Mouse (Mus musculus) c-Kit-positive CD71-positive TER-119-positive erythroid progenitor cells, embryonic 14.5 days (primary cell): Measurements from ENCODE around the gene Asns.
"Not testable (repeated sequence)": the region's sequence is repeated elsewhere in the genome, so short reads cannot be mapped to it uniquely, and the experiment has no call there.

Experiments used
- DNase-seq: peaks from one replicate; pipeline ENCODE4 v3.0.0-alpha.2; 2013; ENCODE audit warnings: low spot score

Asns gene

DNA sequence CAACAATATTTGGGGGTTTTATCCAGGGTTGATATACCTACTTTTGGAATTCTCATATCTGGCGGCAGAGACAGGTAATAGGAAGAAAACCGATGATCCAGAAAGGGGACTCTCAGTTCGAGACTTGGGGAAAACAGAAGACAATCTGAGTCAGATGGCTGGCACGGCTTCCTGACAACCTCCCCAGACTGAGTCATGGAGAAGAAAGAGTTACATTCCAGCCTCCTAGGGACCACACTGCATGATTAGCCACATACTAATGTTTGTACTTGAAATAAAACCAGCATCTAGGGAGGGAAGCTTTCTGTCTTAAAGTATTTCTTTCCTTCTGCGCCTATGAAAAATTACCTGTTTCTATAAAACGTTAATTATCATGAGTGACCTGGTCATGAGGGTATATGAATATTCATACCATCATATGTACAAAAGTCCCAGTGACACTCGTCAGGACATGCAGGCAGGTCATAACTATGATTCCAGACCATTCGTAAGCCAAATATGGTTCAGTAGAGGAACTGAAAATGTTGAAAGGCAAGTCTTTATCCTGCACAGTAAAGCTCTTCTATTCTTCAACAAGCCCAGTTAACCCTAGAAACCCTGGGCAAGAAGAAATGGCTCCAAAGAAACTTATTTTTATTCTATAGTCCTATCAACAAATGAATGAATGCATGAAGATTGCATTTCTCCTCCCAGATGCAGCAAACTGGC is 16.7 kb downstream of the Asns start:
- DNase-seq: no peak

DNA sequence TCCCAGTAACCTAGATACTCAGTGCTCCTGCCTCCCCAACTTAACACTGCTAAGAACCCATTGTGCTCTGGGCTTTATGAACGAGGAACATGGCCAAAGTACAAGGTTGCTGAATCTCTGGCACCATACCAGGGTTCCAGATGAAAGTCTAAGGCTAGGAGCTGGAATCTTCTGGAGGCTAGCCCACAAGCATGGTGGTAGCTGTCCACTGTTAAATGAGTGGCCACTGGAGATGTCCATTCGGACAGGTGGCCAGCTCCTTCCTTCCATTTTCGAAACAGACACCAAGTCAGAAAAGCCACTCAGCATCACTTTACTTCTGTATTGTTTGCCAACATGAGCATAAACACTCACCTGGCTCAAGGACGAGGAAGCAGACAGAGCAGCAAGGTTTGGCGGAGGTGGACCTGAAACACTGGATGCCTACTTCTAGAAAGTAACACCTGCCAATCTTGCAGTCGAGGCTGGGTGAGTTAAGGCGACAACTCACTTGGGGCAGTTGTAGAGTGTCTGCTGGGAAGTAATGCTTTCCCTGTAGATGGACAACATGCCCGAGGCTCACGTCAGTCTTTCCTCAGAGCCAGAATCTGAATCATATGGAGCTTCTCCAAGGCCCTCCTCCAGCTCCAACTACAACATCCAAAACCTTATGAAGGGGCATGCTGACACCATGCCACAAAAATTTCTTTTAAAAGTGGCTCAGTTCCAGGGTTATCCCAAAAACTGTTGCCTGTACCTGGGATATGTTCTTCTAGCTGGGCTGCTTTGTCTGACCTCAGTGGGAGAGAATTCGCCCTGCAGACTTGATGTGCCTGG is 20.4 kb downstream of the Asns start:
- DNase-seq: no peak

DNA sequence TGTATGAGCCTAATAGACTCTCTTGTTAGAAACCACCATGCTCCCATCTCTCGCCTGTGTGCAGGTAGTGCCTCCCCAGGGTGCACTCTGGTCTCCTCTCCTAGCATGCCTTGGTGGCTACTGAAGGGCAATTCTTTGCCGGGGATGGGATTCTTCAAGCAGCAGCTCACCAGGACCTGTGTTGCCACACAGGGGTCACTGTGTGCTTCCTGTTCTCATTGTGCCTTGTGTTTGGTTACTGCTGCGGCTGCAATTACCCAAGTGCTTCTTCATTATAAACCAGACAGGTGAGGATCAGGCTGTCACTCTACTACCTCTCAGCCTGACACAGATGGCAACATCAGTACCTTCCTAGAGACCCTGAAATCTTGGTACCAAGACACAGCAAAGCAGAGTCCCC is 21.6 kb downstream of the Asns start:
- no peak for DNase-seq

DNA sequence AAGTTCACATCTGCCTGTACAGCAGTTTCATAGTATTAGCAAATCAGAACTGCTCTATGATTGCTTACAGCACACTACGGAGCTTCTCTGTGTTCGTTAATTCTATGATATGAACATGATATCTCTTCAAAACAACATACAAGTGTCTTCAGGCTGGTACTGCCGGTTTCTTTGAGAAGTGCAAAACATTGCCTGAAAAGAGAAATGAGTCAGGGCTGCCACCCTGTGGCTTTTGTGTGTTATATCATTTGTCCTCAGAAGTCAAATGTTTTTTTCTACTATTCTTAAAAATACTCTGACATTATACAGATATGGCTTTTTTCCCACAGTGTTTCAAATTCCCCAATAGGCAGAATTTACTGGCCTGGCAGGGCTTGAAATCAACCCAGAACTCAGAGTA is 22.5 kb downstream of the Asns start:
- DNase-seq: no peak

DNA sequence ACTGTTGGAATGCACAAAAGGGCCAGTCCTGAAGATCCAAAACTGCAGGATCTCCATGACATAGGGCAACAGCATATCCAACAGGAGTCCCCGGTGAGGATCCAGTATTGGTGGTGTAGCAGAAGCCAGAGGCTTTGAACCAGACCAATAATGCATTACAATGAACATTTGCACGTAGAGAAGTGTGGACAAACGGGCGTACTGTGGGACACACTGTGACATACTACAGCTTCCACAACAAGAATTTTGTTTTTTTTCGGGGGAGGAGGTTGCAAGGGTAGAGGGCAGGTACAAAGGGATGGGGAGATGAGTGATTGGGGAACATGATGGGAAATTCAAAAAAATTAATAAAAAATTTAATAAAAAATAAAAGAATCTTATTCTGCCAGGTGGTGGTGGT is 23.3 kb downstream of the Asns start:
- DNase-seq: no peak

DNA sequence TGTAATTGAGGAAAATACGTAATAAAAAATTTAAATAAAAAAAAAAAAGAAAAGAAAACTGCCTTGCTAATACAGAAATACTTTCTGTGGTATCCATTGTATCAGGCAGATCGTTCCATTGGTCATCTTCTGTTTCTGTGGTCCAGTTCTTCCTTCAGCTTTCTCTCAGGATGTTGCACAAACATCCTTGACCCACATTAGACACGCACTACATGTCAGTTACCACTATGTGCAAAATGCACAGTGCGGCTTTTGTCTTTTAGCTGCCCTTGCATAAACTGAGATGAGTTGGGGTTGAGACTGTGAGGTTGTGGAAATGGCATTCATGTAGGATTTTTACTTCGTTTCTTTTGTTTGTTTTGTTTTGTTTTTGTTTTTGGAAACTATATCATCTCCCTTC is 24.7 kb downstream of the Asns start:
- no peak for DNase-seq

DNA sequence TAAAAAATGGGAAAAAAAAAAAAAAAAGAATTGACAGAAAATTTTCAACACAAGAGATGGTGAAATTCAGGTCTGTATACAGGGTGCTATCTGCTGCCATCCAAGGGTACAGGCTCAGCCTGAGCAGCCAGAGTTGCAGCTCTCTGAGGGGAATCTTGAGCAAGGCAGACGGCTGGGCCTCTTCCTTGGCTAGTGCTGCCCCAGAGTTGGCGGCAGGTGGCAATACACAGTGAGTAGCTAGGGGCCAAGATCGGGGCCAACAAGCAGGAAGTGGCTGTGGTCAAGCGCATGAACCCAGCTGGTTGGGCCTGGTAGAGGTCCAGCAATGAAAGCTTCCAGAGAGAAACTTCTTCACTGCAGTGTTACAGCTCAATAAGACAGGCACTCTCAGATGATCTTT is 27.2 kb downstream of the Asns start:
- DNase-seq: not testable (repeated sequence)

DNA sequence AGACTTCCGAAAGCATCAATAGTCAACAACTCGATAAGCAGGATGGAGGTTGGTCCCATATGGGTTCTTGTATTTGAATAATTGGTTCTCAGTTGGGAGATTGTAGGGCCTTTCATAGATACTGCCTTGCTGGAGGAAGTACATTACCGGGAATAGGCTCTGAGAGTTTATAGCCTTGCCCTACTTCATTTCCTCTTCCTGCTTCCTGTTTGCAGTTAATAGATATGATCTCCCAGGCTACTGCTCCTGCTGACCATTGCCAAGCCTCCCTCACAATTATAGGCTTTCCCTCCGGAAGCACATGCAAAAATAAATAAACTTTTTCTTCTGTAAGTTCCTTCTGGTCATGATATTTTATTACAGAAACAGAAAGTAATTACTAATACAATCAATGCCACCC is 31.6 kb downstream of the Asns start:
- DNase-seq: no peak

DNA sequence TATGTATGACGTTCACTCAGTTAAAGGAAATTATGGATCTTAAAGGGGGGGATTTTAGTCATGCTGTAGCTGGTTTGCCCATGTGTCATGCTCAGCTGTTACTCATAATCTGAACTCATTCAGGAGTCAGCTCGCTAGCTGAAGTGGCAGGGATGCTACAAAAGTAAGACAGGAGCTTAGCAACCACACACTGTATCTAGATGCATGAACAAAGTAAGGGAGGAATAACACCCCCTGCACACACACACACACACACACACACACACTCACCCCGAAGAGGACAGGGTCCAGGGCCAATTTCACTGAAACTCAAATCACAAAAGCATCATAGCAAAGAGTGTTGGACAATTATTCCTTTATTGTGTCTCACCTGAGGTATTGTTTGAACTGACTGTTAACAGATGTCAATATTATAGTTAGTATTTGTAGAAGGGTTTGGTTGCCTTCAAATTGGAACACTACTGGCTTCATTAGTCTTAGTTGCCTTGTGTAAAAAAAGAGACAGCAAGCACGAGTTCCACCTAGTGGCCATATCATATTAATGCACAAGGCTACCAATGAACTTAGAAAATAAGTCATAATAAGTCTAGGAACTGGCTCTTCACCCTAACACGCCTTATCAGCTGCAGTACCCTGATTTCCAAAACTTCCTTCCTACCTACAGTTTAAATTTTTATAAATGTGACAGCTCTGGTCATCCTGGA is 32.5 kb downstream of the Asns start:
- peak; percentile 37 for DNase-seq

DNA sequence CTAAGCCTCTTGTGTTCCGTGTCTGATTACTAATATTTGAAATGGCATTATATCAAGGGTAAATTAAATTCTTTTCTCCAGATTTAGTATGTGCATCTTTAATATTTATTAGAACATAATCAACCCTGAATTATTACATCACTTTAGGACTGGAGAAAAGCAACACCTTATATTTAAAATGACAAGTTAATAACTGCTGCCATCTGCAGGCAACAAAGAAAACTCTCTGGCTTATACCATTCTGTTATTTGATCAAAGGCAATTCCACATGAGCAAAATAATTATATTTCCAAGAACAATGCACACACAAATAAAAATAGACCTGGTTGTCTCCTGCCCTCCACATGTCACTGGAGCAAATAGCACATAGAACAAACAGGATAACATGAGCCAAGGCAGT is 36.5 kb downstream of the Asns start:
- no peak for DNase-seq

DNA sequence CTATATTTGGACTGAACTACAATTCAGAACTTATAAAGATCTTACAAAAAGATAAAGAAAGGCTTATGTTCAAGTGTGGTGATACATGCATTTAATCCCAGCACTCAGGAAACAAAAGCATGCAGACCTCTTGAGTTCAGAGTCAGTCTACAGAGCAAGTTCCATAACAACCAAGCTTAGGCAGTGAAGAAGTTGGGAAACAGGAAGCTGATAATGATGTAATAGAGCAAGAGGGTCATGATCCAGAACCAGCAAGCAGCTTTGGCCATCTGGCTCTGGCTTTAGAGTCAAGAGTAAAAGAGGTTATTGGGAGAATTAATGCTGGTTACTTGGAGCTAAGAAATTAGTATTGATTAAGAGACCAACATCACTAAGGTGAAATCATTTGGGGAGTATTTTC is 44.6 kb downstream of the Asns start:
- DNase-seq: no peak
